Mouse (Mus musculus) heart, adult 2 months (tissue): ENCODE results near the gene D430019H16Rik. TPM values are rescaled to one million over a fixed set of nuclear protein-coding genes. Genes with fewer than 3 reads are reported as not detected.
A peak's percentile ranks its signal among the peaks of the same experiment; 100 is the strongest.

Experiments used
- DNase-seq, 2 experiments: peaks; one replicate each; pipeline ENCODE4 v3.0.0; 2021
- H3K27ac ChIP-seq: fragments of 200-600 bp; 2 replicates; pipeline ENCODE4 v1.8.1; 2022
- H3K27me3 ChIP-seq: fragments of 200-500 bp; 2 replicates; pipeline ENCODE4 v1.6.1; 2012; ENCODE audit warnings: mild to moderate bottlenecking, low read length, inconsistent platforms, mixed read lengths; ENCODE audit not compliant: control insufficient read depth, insufficient read depth
- H3K36me3 ChIP-seq: fragments of 200-500 bp; 2 replicates; pipeline ENCODE4 v1.6.1; 2012; ENCODE audit warnings: low read length, inconsistent platforms; ENCODE audit not compliant: control insufficient read depth, insufficient read depth
- H3K4me1 ChIP-seq: fragments of 200-500 bp; 2 replicates; pipeline ENCODE4 v1.6.1; 2011; ENCODE audit warnings: low read length; ENCODE audit not compliant: control insufficient read depth, insufficient read depth
- H3K4me3 ChIP-seq: fragments of 200-600 bp; 2 replicates; pipeline ENCODE4 v1.8.1; 2022
- H3K79me2 ChIP-seq: fragments of 200-500 bp; replicated peaks from 2 replicates; pipeline ENCODE4 v1.6.1; 2012; ENCODE audit warnings: mild to moderate bottlenecking, inconsistent platforms, low read length, moderate library complexity, mixed read lengths; ENCODE audit not compliant: control insufficient read depth, insufficient read depth
- H3K9ac ChIP-seq: fragments of 200-500 bp; 2 replicates; pipeline ENCODE4 v1.6.1; 2012; ENCODE audit warnings: low read depth, mild to moderate bottlenecking, control low read depth, inconsistent platforms, low read length, mixed read lengths
- CTCF ChIP-seq: fragments of 200-600 bp; IDR thresholded peaks from 2 replicates; pipeline ENCODE4 v1.8.1; 2022; ENCODE audit warnings: antibody characterized with exemption, mild to moderate bottlenecking, moderate library complexity
- EP300 ChIP-seq: fragments of 200-500 bp; IDR thresholded peaks from 2 replicates; pipeline ENCODE4 v1.6.1; 2011; ENCODE audit warnings: low read depth, low read length, control low read depth; ENCODE audit not compliant: insufficient read depth
- POLR2A ChIP-seq: fragments of 200-500 bp; IDR thresholded peaks from 2 replicates; pipeline ENCODE4 v1.6.1; 2011; ENCODE audit warnings: mild to moderate bottlenecking, low read depth, low read length, control low read depth; ENCODE audit not compliant: insufficient read depth
- WGBS: fragments of 180-500 bp; shearing (Covaris S2); methylation state at CpG from one replicate; pipeline ENCODE4 v1.1.7; 2018; 5-methylcytosine and 5-hydroxymethylcytosine counted together
- intact Hi-C: fragments of 180-260 bp; cut with DNase I; formaldehyde crosslinking; loops from one replicate; pipeline ENCODE4 v1.15.1; 2025
- long read RNA-seq: library from polyadenylated mRNA; stranded (forward); transcript quantifications from one replicate; pipeline ENCODE4 v2.0.0, GENCODE M21; 2021
- polyA plus RNA-seq: library from polyadenylated mRNA; depleted of rRNA; stranded (reverse); fragments of >200 nt; gene quantifications from 2 replicates; pipeline ENCODE4 v1.2.3, GENCODE M21; 2012; rRNA removed
- total RNA-seq, 2 experiments: library from RNA; stranded (reverse); gene quantifications; 2 replicates each; pipeline ENCODE4 v1.2.3; 2021

The D430019H16Rik gene
- total RNA-seq (under 1 TPM; 0.14 to 0.16 TPM), polyA plus RNA-seq (1.0 and 1.1 TPM in 2 replicates)
- long read RNA-seq, result 0 reads

- peak within 1 kb of the TSS; percentile 24 for H3K4me3 ChIP-seq
- intact Hi-C loops, result no loop called here
- H3K36me3 ChIP-seq, result no peaks in the 10 kb centered on the region
- H3K27ac ChIP-seq, result no peak within 1 kb of the TSS
- TF ChIP-seq POLR2A (no peak), EP300 (no peak), CTCF (no peak)
- no peaks in the 10 kb centered on the region for H3K4me1 ChIP-seq
- DNase-seq, result peak; percentile 63 to 74
- H3K27me3 ChIP-seq, result no peaks in the 10 kb centered on the region
- no peaks in the 10 kb centered on the region for H3K79me2 ChIP-seq
- peak within 1 kb of the TSS; percentile 16; the same call in 1 of the 2 replicates for H3K9ac ChIP-seq
- 1% methylated on average over 38 of the region's 38 CpGs for WGBS
Observed at GRCm38 (mm10) chr12:105453670-105454257, at the start of gene D430019H16Rik. D430019H16Rik (plus strand) TSS chr12:105453856.

GRCm38 (mm10) chr12:105406008-105406407, 47.6 kb upstream of the D430019H16Rik start:
- TF ChIP-seq POLR2A (no peak), CTCF (no peak), EP300 (no peak)
- 58% methylated on average over 6 of the region's 6 CpGs for WGBS
- Histone ChIP-seq H3K79me2 (no peaks in the 10 kb centered on the region), H3K27me3 (peaks cover 2% of the 10 kb centered on the region; the same call in 1 of the 2 replicates), H3K4me3 (no peak overlapping the region), H3K4me1 (no peaks in the 10 kb centered on the region), H3K9ac (no peak overlapping the region), H3K27ac (no peak overlapping the region), H3K36me3 (no peaks in the 10 kb centered on the region)
- intact Hi-C loops, result no loop called here
- DNase-seq, result no peak

- Histone ChIP-seq H3K9ac (no peak overlapping the region), H3K27me3 (no peaks in the 10 kb centered on the region), H3K4me1 (no peaks in the 10 kb centered on the region), H3K79me2 (no peaks in the 10 kb centered on the region), H3K36me3 (no peaks in the 10 kb centered on the region), H3K27ac (no peak overlapping the region), H3K4me3 (no peak overlapping the region)
- intact Hi-C loops, result no loop called here
- DNase-seq, result no peak
- 79% methylated on average over 8 of the region's 8 CpGs for WGBS
- no peak for TF ChIP-seq CTCF
- TF ChIP-seq EP300, result no peak
Observed at GRCm38 (mm10) chr12:105413909-105414308, 39.7 kb upstream of the D430019H16Rik start.

GRCm38 (mm10) chr12:105420476-105420875, 33.2 kb upstream of the D430019H16Rik start:
- Histone ChIP-seq H3K27ac (no peak overlapping the region), H3K9ac (no peak overlapping the region), H3K4me1 (no peaks in the 10 kb centered on the region), H3K4me3 (no peak overlapping the region), H3K27me3 (no peaks in the 10 kb centered on the region), H3K36me3 (no peaks in the 10 kb centered on the region), H3K79me2 (no peaks in the 10 kb centered on the region)
- WGBS, result 26% methylated on average over 6 of the region's 6 CpGs
- no peak for TF ChIP-seq POLR2A
- no peak for DNase-seq
- intact Hi-C loops, result no loop called here

GRCm38 (mm10) chr12:105426541-105426940, 27.1 kb upstream of the D430019H16Rik start:
- intact Hi-C loops, result loop anchor here (2.0 to 5.0 kb wide), 2 partner anchors 352 to 374 kb away; no protein-coding TSS in a partner anchor
- no peaks in the 10 kb centered on the region for H3K36me3 ChIP-seq
- WGBS, result 52% methylated on average over 7 of the region's 7 CpGs
- no peak overlapping the region for H3K9ac ChIP-seq
- no peak for DNase-seq
- TF ChIP-seq POLR2A (no peak), EP300 (no peak), CTCF (no peak)
- H3K27ac ChIP-seq, result no peak overlapping the region
- no peak overlapping the region for H3K4me3 ChIP-seq
- H3K27me3 ChIP-seq, result no peaks in the 10 kb centered on the region
- H3K4me1 ChIP-seq, result no peaks in the 10 kb centered on the region
- H3K79me2 ChIP-seq, result no peaks in the 10 kb centered on the region

- intact Hi-C loops, result loop anchor here (2.0 to 5.0 kb wide), 2 partner anchors 352 to 375 kb away; no protein-coding TSS in a partner anchor
- Histone ChIP-seq H3K79me2 (no peaks in the 10 kb centered on the region), H3K4me3 (no peak overlapping the region), H3K27ac (no peak overlapping the region), H3K9ac (no peak overlapping the region), H3K36me3 (no peaks in the 10 kb centered on the region), H3K4me1 (no peaks in the 10 kb centered on the region), H3K27me3 (no peaks in the 10 kb centered on the region)
- peak; percentile 50 to 53 for DNase-seq
- TF ChIP-seq CTCF (peak; percentile 70), EP300 (no peak)
- 16% methylated on average over 10 of the region's 10 CpGs for WGBS
Observed at GRCm38 (mm10) chr12:105427039-105427757, 26.5 kb upstream of the D430019H16Rik start.
